Mouse (Mus musculus) midbrain, embryonic 10.5 days (tissue): ENCODE measurements at regions not wholly inside any gene's neighbourhood (a gene's known extent, or its start where the extent isn't known, plus 50 kb on each side); places are given as distances from the start of the nearest gene placed in this dataset.

Experiments used
- DNase-seq: peaks from one replicate; pipeline ENCODE4 v3.0.0-alpha.2; 2017; ENCODE audit warnings: low spot score
- H3K27ac ChIP-seq: fragments of 300-500 bp; sonication (generic); replicated peaks from 2 replicates; pipeline ENCODE4 v1.5.1; 2016; ENCODE audit warnings: mild to moderate bottlenecking
- H3K27me3 ChIP-seq: fragments of 300-500 bp; sonication (generic); 2 replicates; pipeline ENCODE4 v1.6.1; 2016; ENCODE audit warnings: low read depth, mild to moderate bottlenecking; ENCODE audit not compliant: poor library complexity, severe bottlenecking
- H3K36me3 ChIP-seq: fragments of 300-500 bp; sonication (generic); 2 replicates; pipeline ENCODE4 v1.6.1; 2016; ENCODE audit warnings: mild to moderate bottlenecking, moderate library complexity
- H3K4me1 ChIP-seq: fragments of 300-500 bp; sonication (generic); 2 replicates; pipeline ENCODE4 v1.6.1; 2016
- H3K4me3 ChIP-seq: fragments of 300-500 bp; sonication (generic); 2 replicates; pipeline ENCODE4 v1.5.1; 2016; ENCODE audit warnings: mild to moderate bottlenecking, moderate library complexity
- H3K9me3 ChIP-seq: fragments of 300-500 bp; sonication (generic); replicated peaks from 2 replicates; pipeline ENCODE4 v1.6.1; 2016; ENCODE audit warnings: mild to moderate bottlenecking
- WGBS: fragments of 180-500 bp; shearing (Covaris S2); methylation state at CpG from one replicate; pipeline ENCODE4 v1.1.7; 2016; 5-methylcytosine and 5-hydroxymethylcytosine counted together

DNA sequence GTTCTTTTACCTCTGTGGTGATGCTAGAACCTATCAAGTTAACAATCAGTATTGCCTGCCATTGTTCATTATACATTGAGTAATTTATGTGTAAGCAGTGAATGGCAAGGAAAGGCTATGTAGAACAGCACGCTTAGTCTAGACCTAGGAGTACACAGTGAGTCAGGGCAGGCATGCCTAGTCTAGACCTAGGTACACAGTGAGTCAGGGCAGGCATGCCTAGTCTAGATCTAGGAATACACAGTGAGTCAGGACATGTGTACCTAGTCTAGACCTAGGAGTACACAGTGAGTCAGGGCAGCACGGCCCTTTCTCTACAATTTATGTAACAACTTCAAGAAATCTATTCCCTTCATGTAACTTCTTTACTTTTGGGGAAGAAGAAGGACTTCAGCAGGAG, 347.2 kb downstream of the Tmem232 start:
- Histone ChIP-seq H3K4me3 (no peak overlapping the region), H3K9me3 (no peaks in the 10 kb centered on the region), H3K36me3 (no peaks in the 10 kb centered on the region), H3K27ac (no peak overlapping the region), H3K4me1 (0 out of 2 replicates have a peak, but pooled peaks cover 7% of the 10 kb centered on the region), H3K27me3 (no peaks in the 10 kb centered on the region)
- WGBS: 91% methylated on average over 2 of the region's 2 CpGs
- no peak for DNase-seq

DNA sequence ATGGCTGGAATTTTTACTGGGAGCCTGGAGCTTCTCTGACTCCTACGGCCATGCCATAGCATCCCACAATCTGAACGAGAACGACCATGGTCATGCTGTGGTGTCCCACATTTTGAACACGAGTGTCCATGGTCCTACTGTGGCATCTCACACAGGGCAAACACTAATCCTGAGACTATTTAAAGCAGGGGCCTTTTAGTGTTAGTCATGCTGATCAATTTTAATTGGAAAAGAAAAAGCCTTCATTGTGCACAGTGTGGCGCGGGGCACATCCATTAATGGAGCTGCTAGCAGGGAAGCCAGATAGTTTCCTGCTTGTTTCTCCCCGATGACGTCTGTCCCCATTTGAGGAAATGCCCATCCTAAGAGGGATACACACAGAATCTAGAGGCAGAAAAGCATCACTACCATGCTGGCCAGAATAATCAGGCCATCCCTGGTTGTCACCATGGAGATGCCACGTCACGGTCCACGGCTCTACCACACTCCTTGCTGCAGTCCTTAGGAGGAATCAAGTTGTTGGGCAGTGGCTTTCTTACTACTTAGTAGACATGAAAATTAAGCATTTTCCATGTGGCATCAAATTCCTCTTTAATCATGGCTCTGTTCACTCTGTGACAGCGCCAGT, 348.0 kb downstream of the Tmem232 start:
- no peaks in the 10 kb centered on the region for H3K36me3 ChIP-seq
- H3K4me3 ChIP-seq: no peak overlapping the region
- no peak overlapping the region for H3K27ac ChIP-seq
- DNase-seq: no peak
- no peaks in the 10 kb centered on the region for H3K27me3 ChIP-seq
- no peaks in the 10 kb centered on the region for H3K9me3 ChIP-seq
- H3K4me1 ChIP-seq: 0 out of 2 replicates have a peak, but pooled peaks cover 7% of the 10 kb centered on the region
- WGBS: 82% methylated on average over 12 of the region's 12 CpGs

DNA sequence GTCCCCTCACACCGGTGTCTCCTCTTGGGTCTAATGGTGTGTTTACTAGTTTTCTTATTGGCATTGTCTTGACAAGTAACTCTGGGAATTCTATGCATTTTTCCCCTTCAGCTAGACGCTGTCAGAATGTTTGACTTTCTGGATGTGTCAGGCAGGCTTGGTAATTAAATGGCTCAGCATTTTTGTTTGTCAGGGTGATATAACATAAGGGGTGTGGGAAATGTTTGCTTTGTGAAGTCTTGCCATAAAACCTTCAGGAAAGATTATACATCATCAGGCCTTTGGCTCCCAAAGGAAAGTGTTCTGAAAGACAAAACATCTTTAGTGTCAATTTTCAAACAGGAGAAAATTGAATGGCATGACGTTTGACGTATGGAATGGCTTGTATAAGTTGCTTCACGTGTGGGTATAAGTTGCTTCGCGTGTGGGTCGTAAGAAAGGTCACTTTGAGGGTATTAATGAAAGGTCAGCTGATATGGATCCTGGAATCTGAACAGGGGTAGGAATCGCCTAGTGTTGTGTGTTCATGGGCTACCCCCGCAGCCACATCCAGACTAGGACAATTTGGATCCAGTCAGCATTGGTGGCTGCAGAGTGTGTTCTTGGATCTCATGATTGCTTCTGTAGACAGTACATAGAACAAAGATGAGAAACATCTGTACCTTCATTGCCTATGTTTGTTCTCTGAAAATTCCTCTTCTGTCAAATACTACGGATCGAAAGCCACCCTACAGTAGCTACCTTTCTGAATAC, 349.6 kb downstream of the Tmem232 start:
- no peak overlapping the region for H3K27ac ChIP-seq
- no peaks in the 10 kb centered on the region for H3K36me3 ChIP-seq
- H3K27me3 ChIP-seq: no peaks in the 10 kb centered on the region
- WGBS: 89% methylated on average over 12 of the region's 12 CpGs
- no peak for DNase-seq
- H3K9me3 ChIP-seq: no peaks in the 10 kb centered on the region
- 0 out of 2 replicates have a peak, but pooled peaks cover 7% of the 10 kb centered on the region for H3K4me1 ChIP-seq
- no peak overlapping the region for H3K4me3 ChIP-seq

DNA sequence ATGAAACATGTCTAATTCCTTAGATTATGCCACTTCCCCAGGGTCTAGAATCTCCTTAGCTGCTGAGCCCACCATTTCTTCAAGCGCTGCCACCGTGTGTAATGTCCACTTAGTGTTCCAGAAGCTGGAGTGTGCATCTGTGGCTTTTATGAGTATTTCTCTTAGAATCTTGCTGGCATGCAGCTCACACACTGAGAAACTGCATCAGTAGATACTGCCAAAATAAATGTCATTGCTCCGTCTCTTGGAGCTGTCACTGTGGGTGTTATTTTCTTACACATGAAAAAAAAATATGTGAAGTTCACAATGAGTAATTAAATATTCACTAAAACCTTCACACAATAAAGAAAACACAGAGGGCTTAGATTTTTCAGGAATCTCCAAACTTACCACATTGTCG, 345.3 kb upstream of the 4930583I09Rik start:
- no peak for DNase-seq
- no peak overlapping the region for H3K4me3 ChIP-seq
- 84% methylated on average over 4 of the region's 4 CpGs for WGBS

DNA sequence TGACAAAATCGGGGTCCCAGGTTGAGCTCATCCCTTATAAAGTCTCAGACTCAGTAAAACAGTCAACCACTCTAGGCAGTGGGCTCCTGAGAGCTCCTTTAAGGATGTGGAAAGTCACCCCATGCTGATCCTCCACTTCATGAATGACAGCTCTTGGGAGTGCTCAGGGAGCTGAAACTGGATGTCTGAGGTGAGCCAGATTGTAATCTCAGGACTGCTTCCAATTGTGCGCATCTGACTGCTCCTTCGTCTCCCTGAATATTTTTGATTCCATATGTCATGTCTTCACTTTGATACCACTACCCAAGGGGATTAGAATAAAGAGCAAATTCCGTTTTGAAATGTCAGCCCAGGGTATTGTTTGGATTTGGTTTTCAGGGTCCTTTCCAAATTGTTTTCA, 339.9 kb upstream of the 4930583I09Rik start:
- WGBS: 86% methylated on average over 4 of the region's 4 CpGs
- Histone ChIP-seq H3K27me3 (no peaks in the 10 kb centered on the region), H3K9me3 (no peaks in the 10 kb centered on the region), H3K36me3 (no peaks in the 10 kb centered on the region), H3K4me1 (no peaks in the 10 kb centered on the region), H3K4me3 (no peak overlapping the region), H3K27ac (no peak overlapping the region)
- no peak for DNase-seq

More for the DNA sequence above, 345.3 kb upstream of the 4930583I09Rik start:
- Histone ChIP-seq H3K36me3 (no peaks in the 10 kb centered on the region), H3K4me1 (no peaks in the 10 kb centered on the region), H3K27me3 (no peaks in the 10 kb centered on the region), H3K27ac (no peak overlapping the region), H3K9me3 (no peaks in the 10 kb centered on the region)

DNA sequence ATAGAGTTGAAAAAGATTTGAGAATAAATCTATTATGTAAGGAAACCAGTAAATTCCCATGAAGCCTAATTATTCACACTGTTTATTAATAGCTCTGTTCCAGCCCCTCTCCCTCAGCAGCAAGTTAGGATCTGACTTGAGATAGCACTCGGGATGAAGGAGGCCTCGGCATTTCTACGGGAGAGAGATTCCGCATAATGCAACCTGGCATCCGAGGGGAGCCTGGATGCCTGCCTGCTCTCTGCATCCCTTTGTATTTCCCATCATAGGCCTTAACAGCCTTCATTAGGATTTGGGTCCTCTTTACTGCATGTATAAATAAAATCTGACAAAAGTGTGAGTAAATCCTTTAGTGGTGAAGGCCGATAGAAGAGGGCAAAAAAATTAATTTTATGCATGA, 338.2 kb upstream of the 4930583I09Rik start:
- no peaks in the 10 kb centered on the region for H3K36me3 ChIP-seq
- H3K4me1 ChIP-seq: no peaks in the 10 kb centered on the region
- H3K9me3 ChIP-seq: no peaks in the 10 kb centered on the region
- H3K27ac ChIP-seq: no peak overlapping the region
- WGBS: 86% methylated on average over 6 of the region's 6 CpGs
- DNase-seq: no peak
- no peaks in the 10 kb centered on the region for H3K27me3 ChIP-seq
- H3K4me3 ChIP-seq: no peak overlapping the region

DNA sequence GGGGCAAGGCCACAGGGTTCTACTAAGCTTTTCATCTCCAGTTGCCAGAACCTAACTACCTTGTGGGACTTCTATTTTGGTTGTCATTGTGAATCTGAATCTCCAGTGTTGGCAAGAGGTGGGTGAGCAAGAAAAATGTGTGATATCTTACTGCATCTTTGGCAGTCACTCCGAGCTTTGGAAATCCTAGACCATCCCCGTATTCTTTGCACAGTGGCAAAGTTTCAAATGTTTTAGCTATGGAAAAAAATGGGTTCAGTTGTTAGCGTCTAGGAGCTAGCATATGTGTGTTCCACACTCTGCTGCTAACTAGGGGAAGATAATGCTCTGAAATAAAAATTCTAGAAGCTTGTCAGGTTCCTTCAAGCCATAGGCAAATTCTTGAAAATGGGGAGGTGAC, 337.4 kb upstream of the 4930583I09Rik start:
- H3K36me3 ChIP-seq: no peaks in the 10 kb centered on the region
- no peak overlapping the region for H3K27ac ChIP-seq
- H3K4me3 ChIP-seq: no peak overlapping the region
- DNase-seq: no peak
- H3K4me1 ChIP-seq: no peaks in the 10 kb centered on the region
- H3K9me3 ChIP-seq: no peaks in the 10 kb centered on the region
- no peaks in the 10 kb centered on the region for H3K27me3 ChIP-seq
- WGBS: 89% methylated on average over 3 of the region's 3 CpGs

DNA sequence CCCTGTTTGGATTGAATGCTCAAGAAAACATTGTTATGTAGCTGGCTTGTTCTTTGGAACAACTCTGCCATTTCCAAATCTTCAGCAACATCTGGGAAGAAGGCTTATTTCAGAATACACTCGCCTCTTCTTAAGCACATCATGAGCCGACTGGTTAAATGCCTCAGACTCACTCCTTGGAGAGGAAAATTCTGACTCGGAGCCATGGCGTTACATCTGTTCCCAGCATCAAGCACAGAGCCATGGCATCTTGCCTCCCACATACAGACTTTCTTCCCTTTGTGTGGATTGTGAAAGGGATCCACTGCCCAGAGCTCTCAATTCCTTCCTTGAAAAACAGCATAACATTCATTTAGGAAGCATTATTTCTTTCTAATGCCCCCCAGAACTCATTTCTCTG, 334.8 kb upstream of the 4930583I09Rik start:
- 82% methylated on average over 4 of the region's 4 CpGs for WGBS
- no peak for DNase-seq
- no peak overlapping the region for H3K27ac ChIP-seq

DNA sequence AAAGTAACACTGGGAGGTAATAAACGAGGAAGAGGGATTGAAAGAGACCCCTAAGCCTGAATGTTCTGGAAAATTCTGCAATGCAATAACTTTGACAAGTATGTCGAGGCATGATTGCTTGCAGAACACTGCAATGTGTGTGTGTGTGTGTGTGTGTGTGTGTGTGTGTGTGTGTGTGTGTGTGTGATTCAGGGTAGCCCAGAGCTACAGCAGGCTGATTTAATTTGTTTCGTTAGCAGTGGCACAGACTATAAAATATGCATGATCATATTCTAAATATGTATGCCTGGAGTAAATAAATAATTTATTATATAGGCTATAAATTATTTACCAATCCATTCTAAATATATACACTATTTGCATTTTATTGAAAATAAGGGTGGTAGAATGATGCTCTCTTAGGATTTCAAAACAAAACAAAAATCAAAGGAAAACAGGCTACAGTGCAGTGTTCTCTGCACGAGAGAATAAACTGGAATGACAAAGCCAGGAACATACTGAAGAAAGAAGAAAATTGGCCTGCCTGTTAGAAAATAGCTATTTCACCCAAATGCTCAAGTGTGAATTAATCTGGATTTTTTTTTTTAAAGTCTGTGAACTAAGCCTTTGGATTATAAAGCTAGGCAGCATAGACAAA, 334.2 kb upstream of the 4930583I09Rik start:
- H3K36me3 ChIP-seq: no peaks in the 10 kb centered on the region
- 87% methylated on average over 4 of the region's 4 CpGs for WGBS
- no peaks in the 10 kb centered on the region for H3K27me3 ChIP-seq
- H3K9me3 ChIP-seq: no peaks in the 10 kb centered on the region
- no peak for DNase-seq
- no peak overlapping the region for H3K4me3 ChIP-seq
- no peaks in the 10 kb centered on the region for H3K4me1 ChIP-seq
- H3K27ac ChIP-seq: no peak overlapping the region

More for the DNA sequence above, 334.8 kb upstream of the 4930583I09Rik start:
- Histone ChIP-seq H3K4me1 (no peaks in the 10 kb centered on the region), H3K36me3 (no peaks in the 10 kb centered on the region), H3K9me3 (no peaks in the 10 kb centered on the region), H3K27me3 (no peaks in the 10 kb centered on the region), H3K4me3 (no peak overlapping the region)

DNA sequence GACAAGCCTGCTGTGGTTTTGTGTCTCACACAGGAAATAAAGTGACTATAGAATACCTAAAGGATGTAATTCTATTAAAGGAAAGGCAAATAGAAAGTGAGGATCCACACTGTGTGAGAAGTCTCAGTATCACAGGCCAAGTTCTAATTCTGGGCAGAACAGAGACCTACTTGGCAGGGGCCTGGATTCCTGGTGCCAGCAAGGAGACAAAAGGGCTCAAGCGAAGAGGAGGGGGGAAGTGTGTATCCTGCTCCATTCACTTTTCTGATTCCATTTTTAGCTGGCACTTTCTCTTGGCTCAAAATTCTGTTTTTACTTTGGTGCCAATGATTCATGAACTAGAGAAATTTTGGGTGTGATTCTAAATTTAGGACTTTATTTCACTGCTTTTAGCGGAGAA, 310.5 kb upstream of the 4930583I09Rik start:
- Histone ChIP-seq H3K36me3 (no peaks in the 10 kb centered on the region), H3K27me3 (no peaks in the 10 kb centered on the region), H3K4me3 (no peak overlapping the region), H3K9me3 (peaks cover 3% of the 10 kb centered on the region; the same call in 1 of the 2 replicates), H3K27ac (no peak overlapping the region), H3K4me1 (no peaks in the 10 kb centered on the region)
- DNase-seq: no peak
- WGBS: 91% methylated on average over 2 of the region's 2 CpGs

DNA sequence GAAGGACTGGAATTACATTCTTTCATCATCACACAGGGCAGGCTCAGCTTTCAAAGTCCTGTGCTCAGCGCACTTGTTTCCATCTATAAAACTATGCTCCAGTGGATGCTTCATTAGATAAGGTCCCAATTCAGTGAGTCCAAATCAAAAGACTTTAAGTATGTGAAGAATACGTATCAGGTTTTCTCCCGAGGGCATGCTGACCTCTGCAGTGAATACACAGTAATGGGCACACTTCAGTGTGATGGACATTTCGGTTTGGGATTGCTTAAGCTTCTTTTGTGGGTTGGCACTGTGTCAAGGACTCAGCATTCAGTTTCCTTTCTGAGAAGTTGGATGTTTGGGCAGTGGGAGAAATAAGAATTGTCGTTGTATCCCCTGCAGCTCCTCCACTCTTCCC, 278.8 kb upstream of the 4930583I09Rik start:
- Histone ChIP-seq H3K9me3 (no peaks in the 10 kb centered on the region), H3K27me3 (no peaks in the 10 kb centered on the region), H3K4me3 (no peak overlapping the region), H3K27ac (no peak overlapping the region), H3K36me3 (no peaks in the 10 kb centered on the region), H3K4me1 (no peaks in the 10 kb centered on the region)
- DNase-seq: no peak
- WGBS: 84% methylated on average over 5 of the region's 5 CpGs

DNA sequence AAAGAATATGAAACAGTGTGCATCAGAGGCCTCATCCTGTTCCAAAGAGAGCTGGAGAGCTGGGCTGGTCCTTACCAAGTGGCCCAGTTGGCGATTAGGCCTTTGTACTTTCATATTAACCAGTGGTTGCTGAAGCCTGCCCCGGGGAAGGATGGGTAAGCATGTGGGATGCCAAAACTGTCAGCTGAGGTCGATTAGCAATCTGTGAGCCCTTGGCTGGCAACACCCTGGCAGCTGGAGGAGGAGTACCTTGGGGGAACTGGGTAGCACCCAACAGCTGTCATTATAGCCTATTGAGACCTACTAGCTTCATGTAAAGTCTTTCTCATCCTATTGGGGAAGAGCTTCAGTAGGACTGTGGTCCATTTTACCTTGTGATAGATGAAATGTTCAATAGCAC, 277.2 kb upstream of the 4930583I09Rik start:
- no peak overlapping the region for H3K4me3 ChIP-seq
- H3K4me1 ChIP-seq: no peaks in the 10 kb centered on the region
- no peaks in the 10 kb centered on the region for H3K9me3 ChIP-seq
- no peaks in the 10 kb centered on the region for H3K36me3 ChIP-seq
- no peak overlapping the region for H3K27ac ChIP-seq
- H3K27me3 ChIP-seq: no peaks in the 10 kb centered on the region
- WGBS: 75% methylated on average over 3 of the region's 3 CpGs
- no peak for DNase-seq

DNA sequence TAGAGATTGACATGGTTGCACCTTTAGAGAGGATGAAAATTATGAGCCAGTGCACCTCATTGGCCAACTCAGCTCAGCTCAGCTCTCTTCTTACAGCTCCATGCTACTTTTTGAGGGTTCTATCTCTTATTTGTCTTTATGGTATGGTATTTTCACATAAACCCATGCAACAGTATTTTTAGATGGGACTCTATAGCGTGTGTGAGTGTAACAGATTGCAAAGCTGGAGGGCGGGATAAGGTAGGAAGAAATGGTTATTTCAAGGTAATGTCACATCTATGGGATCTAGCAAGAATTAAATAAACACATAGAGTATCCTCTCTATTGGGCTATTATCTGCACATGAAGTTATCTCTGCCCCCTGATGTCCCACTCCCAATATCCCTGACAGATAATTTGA, 269.8 kb upstream of the 4930583I09Rik start:
- Histone ChIP-seq H3K36me3 (no peaks in the 10 kb centered on the region), H3K9me3 (no peaks in the 10 kb centered on the region), H3K4me3 (no peak overlapping the region), H3K27ac (no peak overlapping the region), H3K4me1 (no peaks in the 10 kb centered on the region), H3K27me3 (no peaks in the 10 kb centered on the region)
- DNase-seq: no peak
- WGBS: 84% methylated on average over 2 of the region's 2 CpGs
